Mouse (Mus musculus): Measurements from ENCODE around the gene Gpc2. TPM values are rescaled to one million over a fixed set of nuclear protein-coding genes. Genes with fewer than 3 reads are reported as not detected.
A peak's percentile ranks its signal among the peaks of the same experiment; 100 is the strongest.

The Gpc2 gene
- polyA plus RNA-seq, 1 experiment = 8.4 TPM

DNA sequence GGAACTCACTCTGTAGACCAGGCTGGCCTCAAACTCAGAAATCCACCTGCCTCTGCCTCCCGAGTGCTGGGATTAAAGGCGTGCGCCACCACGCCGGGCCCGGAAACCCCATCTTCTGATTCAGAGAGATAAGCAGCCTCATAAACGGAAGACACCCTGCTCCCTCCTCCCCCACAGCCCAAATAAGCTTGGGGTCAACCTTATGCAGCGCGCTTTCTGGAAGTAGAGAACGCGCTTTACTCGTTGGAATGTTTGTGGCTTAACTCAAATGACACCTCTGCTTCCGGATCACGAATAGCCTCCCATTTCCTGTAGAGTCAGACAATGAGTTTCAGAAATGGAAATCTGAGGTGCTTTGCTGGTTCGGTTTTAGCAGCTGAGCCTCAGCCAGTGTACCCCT lies 1.0 kb upstream of the Gpc2 start:
- Histone ChIP-seq H3K27ac (ENCODE audit: control insufficient read depth, insufficient read depth, low read depth, low read length, poor library complexity) (no peak overlapping the region), H3K4me1 (ENCODE audit: control insufficient read depth, insufficient read depth, low read length) (no peaks in the 10 kb centered on the region), H3K4me3 (replicated peaks; ENCODE audit: control insufficient read depth, low read depth, low read length) (no peak overlapping the region)
- TF ChIP-seq POLR2A (IDR thresholded peaks at IDR 0.05; ENCODE audit: borderline replicate concordance, control insufficient read depth, low read depth, low read length) = no peak
- TF ChIP-seq CTCF (IDR thresholded peaks at IDR 0.05; ENCODE audit: control insufficient read depth, insufficient read depth, low read length) = no peak
- 84% methylated on average over 15 of the region's 15 CpGs for WGBS

DNA sequence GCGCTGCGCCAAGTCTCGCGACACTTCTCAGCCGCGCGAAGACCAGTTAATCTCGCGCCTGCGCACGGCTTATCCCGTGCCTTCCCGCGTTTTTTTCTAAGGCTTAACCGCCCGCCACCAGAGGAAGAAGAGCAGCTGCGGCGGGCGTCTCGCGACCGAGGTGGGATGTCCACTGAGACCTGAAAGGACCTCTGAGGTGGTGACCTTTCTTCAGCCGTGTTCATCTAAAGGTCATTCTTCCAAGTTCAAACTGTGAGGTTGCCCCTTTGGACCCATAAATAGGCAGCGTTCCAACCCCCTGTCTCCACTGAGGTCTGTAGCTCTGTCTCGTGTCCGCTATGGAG lies 592 bp upstream of the Gpc2 start:
- WGBS = 29% methylated on average over 26 of the region's 26 CpGs
- H3K4me1 ChIP-seq (ENCODE audit: control insufficient read depth, insufficient read depth, low read length) = no peaks in the 10 kb centered on the region

DNA sequence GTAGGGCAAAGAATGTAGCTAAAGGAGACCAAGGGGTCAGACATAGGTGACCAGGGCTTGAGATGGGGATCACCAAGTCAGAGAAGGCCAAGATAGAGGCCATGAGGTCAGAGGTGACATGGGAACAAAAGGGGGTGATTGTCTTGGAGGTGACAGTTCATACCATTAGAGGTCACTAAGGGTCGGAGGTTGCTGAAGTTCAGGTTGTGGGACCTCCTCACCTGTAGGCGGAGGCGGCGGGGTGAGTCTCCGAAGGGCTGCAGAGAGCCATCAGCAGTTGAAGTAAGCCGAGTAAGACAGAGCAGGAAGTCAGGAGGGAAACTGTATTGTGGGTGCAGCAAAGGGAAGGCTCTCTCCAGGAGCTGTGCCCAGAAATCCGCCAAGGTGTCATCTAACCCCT lies 1.8 kb downstream of the Gpc2 start:
- Histone ChIP-seq H3K4me1 (ENCODE audit: control insufficient read depth, insufficient read depth, low read length) (no peaks in the 10 kb centered on the region), H3K4me3 (replicated peaks; ENCODE audit: control insufficient read depth, low read depth, low read length) (no peak overlapping the region), H3K27ac (ENCODE audit: control insufficient read depth, insufficient read depth, low read depth, low read length, poor library complexity) (no peak overlapping the region)
- 82% methylated on average over 7 of the region's 7 CpGs for WGBS
- TF ChIP-seq POLR2A (IDR thresholded peaks at IDR 0.05; ENCODE audit: borderline replicate concordance, control insufficient read depth, low read depth, low read length) (no peak), CTCF (IDR thresholded peaks at IDR 0.05; ENCODE audit: control insufficient read depth, insufficient read depth, low read length) (no peak)

More for the DNA sequence above, 592 bp upstream of the Gpc2 start:
- TF ChIP-seq POLR2A (IDR thresholded peaks at IDR 0.05; ENCODE audit: borderline replicate concordance, control insufficient read depth, low read depth, low read length) (0 out of 2 replicates have a peak, but pooled peaks have one; percentile 13), CTCF (IDR thresholded peaks at IDR 0.05; ENCODE audit: control insufficient read depth, insufficient read depth, low read length) (no peak)
- H3K27ac ChIP-seq (ENCODE audit: control insufficient read depth, insufficient read depth, low read depth, low read length, poor library complexity) = no peak overlapping the region
- H3K4me3 ChIP-seq (replicated peaks; ENCODE audit: control insufficient read depth, low read depth, low read length) = peak overlapping the region; percentile 19

DNA sequence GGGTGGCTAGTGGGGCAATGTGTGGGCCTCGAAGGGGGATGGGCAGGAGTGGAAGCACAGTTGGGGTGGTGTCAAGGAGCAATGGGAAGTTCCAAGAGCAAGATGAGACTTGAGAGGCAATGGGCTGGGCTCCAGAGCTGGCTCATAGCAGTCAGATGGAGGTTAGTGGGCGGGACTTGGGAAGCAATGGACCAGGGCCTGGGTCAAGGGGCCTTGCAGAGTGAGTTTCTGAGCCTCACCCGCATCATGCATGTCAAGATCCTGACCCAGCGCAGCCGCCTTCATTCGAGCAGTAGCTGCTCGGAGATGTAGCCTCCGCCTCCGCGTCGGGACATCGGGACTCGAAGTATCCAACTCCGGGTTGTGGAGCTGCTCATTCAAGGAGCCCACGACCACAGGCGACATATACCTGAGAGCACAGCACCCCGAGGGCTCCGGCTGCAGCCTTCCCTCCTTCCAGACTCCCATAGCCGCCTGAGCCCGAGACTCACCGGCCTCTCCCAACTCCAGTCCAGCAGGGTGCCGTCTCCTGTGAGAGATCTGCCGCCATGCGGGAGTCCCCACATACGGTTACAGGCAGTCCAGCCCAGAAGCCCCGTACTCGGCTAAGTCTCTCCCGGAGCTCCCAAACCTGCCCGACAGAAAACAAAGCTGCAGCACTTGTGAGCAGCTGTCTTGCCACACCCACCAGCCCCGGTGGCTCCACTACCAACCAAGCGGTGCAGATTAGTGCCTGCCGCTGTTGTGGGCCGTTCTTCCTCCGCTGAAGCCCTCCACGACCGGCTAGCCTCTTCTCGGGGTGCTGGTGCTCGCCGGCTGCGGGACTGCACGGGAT lies 4.4 kb downstream of the Gpc2 start:
- no peak for TF ChIP-seq POLR2A (IDR thresholded peaks at IDR 0.05; ENCODE audit: borderline replicate concordance, control insufficient read depth, low read depth, low read length)
- TF ChIP-seq CTCF (IDR thresholded peaks at IDR 0.05; ENCODE audit: control insufficient read depth, insufficient read depth, low read length) = no peak
- H3K27ac ChIP-seq (ENCODE audit: control insufficient read depth, insufficient read depth, low read depth, low read length, poor library complexity) = no peak overlapping the region
- H3K4me1 ChIP-seq (ENCODE audit: control insufficient read depth, insufficient read depth, low read length) = no peaks in the 10 kb centered on the region
- H3K4me3 ChIP-seq (replicated peaks; ENCODE audit: control insufficient read depth, low read depth, low read length) = no peak overlapping the region
- 85% methylated on average over 41 of the region's 41 CpGs for WGBS

DNA sequence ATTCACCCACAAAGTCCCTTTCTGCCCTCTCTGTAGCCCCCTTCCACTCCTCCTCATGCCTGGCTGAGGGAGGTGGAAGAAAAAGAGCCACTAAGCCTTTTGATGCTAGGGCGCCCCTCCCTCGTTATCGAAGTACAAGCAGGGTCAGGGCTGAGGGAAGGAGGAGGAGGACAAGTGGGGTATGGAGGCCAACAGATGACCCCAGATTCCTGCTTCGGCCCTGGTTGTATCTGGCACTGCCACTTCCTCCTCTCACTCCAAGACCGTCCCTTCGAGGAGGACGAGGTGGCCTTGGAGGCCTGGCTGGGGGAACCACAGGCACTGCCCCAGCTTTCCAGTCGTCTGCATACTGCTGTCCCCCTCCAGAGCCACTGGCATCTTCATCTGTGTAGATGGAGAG lies 5.6 kb downstream of the Gpc2 start:
- no peak overlapping the region for H3K27ac ChIP-seq (ENCODE audit: control insufficient read depth, insufficient read depth, low read depth, low read length, poor library complexity)
- WGBS = 72% methylated on average over 8 of the region's 8 CpGs
- peaks cover 2% of the 10 kb centered on the region; the same call in 1 of the 2 replicates for H3K4me1 ChIP-seq (ENCODE audit: control insufficient read depth, insufficient read depth, low read length)
- no peak for TF ChIP-seq POLR2A (IDR thresholded peaks at IDR 0.05; ENCODE audit: borderline replicate concordance, control insufficient read depth, low read depth, low read length)
- TF ChIP-seq CTCF (IDR thresholded peaks at IDR 0.05; ENCODE audit: control insufficient read depth, insufficient read depth, low read length) = no peak
- no peak overlapping the region for H3K4me3 ChIP-seq (replicated peaks; ENCODE audit: control insufficient read depth, low read depth, low read length)

DNA sequence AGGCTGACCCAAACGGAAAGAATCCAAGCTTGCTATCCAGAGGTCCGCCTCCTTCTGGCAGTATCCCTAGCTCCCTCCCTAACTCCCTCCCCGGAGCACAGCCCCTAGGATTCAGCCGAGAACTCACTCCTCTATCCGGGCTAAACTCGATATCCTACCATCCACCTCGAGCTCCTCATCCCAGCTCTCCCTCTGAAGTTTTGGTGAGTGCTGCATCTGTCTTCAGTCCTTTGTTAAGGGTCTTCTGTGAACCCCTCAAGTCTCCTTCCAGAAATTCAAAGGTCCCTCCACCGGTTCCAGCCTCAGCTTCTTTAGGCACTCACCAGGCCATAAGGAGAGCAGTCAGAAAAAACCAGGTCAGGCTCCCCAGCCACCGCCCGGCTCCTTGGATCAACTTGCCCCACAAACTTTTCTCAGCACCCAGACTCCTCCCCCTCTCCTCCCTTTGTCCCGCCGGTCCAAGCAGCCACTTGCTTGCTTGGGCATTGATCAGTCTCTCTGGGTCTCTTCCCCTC lies 7.3 kb downstream of the Gpc2 start, which contains the start of gene Gal3st4:
TSS of gene Gal3st4 (minus strand) at position 432 of the 515 bp plus-strand sequence.
- WGBS = 49% methylated on average over 12 of the region's 12 CpGs
- H3K4me1 ChIP-seq (ENCODE audit: control insufficient read depth, insufficient read depth, low read length) = peaks cover 2% of the 10 kb centered on the region; the same call in 1 of the 2 replicates
- no peak within 1 kb of the TSS for H3K4me3 ChIP-seq (replicated peaks; ENCODE audit: control insufficient read depth, low read depth, low read length)
- TF ChIP-seq POLR2A (IDR thresholded peaks at IDR 0.05; ENCODE audit: borderline replicate concordance, control insufficient read depth, low read depth, low read length) = no peak
- TF ChIP-seq CTCF (IDR thresholded peaks at IDR 0.05; ENCODE audit: control insufficient read depth, insufficient read depth, low read length) = no peak
- no peak within 1 kb of the TSS for H3K27ac ChIP-seq (ENCODE audit: control insufficient read depth, insufficient read depth, low read depth, low read length, poor library complexity)

DNA sequence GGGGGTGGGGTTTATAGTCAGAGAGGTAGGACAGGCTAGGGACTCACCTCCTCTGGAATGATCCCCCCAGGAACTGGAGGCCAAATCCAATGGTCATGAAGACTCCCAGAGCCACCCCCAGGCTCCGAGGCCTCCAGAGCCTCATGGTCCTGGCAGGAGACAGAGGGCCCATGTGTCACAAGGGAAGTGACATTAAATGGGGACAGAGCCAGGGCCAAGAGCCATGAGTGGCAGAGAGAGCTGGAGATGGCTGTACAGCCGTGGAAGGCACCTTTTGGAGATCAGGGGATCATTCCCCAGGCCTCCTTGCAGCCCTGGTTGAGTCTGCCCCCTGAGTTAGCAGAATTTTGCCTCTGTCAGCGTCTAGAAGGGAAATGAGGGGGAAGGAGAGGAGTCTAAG lies 8.6 kb downstream of the Gpc2 start:
- Histone ChIP-seq H3K27ac (ENCODE audit: control insufficient read depth, insufficient read depth, low read depth, low read length, poor library complexity) (no peak overlapping the region), H3K4me3 (replicated peaks; ENCODE audit: control insufficient read depth, low read depth, low read length) (no peak overlapping the region), H3K4me1 (ENCODE audit: control insufficient read depth, insufficient read depth, low read length) (peaks cover 2% of the 10 kb centered on the region; the same call in 1 of the 2 replicates)
- WGBS = 57% methylated on average over 3 of the region's 3 CpGs
- TF ChIP-seq CTCF (IDR thresholded peaks at IDR 0.05; ENCODE audit: control insufficient read depth, insufficient read depth, low read length) (no peak), POLR2A (IDR thresholded peaks at IDR 0.05; ENCODE audit: borderline replicate concordance, control insufficient read depth, low read depth, low read length) (no peak)

DNA sequence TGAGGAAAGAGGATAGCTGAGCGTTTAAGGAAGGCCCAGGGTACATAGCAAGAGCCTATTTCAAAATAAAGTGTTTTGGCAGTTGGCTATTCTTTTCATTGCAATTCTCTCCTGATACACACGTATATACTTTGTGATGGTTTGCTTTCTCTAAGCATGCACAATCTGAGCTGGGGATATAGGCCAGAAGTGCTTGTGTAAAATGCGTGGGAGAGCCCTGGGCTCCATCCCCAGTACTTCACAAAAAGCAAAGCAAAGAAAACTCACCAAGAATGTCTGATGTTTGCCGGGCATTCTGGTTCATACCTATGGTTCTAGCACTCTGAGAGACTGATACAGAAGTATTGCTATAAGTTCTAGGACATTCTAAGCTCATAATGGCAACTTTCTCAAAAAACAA lies 10.8 kb downstream of the Gpc2 start:
- WGBS = 65% methylated on average over 4 of the region's 4 CpGs
- TF ChIP-seq POLR2A (IDR thresholded peaks at IDR 0.05; ENCODE audit: borderline replicate concordance, control insufficient read depth, low read depth, low read length) (no peak), CTCF (IDR thresholded peaks at IDR 0.05; ENCODE audit: control insufficient read depth, insufficient read depth, low read length) (no peak)
- Histone ChIP-seq H3K4me1 (ENCODE audit: control insufficient read depth, insufficient read depth, low read length) (peaks cover 2% of the 10 kb centered on the region; the same call in 1 of the 2 replicates), H3K27ac (ENCODE audit: control insufficient read depth, insufficient read depth, low read depth, low read length, poor library complexity) (no peak overlapping the region), H3K4me3 (replicated peaks; ENCODE audit: control insufficient read depth, low read depth, low read length) (no peak overlapping the region)

All from bone marrow, adult 2 months (tissue).